Mouse (Mus musculus): ENCODE results near the gene Slc30a7.

Gene Slc30a7

DNA sequence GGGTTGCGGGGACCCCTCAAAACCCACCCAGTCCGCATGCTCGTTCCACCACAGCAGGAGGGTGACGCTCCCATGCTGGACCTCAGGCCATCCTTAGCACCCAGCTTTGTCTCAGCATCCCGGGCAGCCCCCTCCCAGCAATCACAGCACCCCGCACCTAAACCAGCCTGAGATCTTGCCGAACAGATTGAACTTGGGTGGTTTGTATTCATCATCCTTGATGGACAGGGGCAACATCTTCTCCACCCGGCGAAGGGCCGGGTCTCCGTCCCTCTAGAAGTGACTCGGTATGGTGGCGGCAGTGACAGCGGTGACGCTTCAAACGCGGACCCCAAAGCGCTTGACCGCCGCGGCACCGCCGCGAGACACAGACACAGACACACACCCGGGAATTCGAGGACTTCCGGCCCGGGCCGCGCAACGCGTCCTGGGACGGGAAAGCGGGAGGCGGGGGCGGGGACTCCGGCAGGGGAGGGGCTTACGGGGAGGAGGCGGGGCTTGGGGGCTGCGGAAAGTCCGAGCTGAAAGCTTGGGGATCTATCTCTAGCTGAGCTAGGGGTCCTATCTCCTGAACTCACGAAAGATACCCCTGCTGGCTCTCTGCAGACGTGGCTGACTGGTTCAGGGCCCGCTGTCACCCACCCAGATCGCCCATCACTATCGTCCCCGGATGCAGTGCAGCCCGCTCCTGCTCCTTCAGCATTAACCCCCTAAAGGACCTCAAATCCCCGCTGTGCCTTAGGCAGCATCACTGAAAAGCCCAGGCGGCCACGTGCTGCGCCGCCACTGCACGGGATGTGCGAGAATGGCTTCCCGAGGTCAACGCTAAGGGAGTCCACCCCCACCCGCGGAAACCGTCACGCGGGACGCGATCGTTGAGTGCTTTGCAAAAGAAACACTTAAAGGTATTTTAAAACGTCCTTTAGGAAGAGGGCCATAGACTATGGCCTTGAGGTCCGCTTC lies at the start of gene Slc30a7, which contains the start of gene Extl2:
TSS of gene Slc30a7 (minus strand) at position 429 of the 963 bp plus-strand sequence.
TSS of gene Extl2 (plus strand) at position 485 of the 963 bp plus-strand sequence.
- peak; percentile 79 to 80 for DNase-seq

DNA sequence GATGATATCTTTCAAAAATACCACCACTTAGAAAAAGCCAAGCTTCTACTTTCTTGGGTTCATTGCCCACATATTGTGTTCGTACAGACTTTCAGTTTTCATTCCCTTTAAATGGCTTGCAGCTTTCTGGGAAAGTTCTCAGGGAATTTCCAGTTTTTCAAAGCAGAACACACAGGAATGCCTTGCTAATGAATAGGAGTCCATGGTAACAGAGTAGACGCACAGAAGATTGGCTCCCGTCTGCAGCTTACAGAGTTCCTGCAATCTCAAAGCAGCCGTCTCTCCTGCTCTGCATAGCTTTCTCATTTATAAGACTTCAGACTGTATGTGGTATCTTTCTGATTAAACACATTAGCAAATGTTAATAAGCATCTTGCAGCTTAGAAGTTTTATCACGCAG lies 39.8 kb upstream of the Slc30a7 start:
- no peak for DNase-seq

DNA sequence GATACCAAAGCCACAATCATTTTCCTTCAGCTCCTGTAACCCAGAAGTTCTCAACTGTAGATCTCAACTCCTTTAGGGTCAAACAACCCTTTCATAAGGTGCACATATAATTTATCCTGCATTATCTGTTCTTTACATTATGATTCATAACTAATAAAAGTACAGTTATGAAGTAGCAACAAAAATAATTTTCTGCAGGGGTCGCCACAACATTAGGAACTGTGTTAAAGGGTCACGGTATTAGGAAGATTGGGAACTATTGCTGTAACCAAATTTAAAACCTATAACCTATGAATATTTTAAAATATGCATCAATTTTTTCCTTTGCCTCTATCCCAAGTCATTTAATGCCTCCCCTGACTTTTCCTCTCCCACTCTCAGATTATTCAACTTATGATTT lies 38.8 kb upstream of the Slc30a7 start:
- no peak for DNase-seq

DNA sequence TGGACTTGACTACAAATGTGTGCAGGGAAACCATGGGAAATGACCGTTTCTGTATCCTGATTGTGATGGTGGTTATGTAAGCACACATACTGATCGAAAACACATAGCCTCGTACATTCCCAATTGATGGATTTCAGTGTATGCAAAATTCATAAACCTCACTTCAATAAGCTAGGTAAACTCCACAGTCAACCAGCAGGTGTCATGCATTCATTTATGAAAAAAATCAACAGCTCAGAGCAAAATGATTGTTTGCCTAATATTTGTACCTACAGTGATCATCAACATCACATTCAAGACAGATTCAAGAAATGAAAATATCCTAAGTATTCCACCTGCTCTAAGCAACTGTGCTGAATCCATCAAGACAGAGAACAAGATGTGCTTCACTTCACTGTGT lies 33.6 kb upstream of the Slc30a7 start:
- no peak for DNase-seq

DNA sequence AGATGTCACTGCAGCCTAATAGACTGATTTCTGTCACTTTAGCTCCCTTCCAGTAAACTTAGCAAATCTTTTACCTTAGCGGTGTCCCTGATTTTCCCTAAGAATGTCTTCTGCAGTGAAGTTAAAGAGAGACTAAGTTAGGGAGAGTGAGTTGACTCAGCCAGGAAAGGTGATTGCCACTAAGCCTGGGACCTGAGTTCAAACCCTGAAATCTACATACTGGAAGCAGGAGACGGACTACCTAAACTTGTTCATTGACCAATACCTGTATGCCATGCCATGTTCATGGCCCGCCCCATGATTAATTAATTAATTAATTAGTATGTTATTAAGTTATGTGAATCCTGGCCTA lies 26.6 kb upstream of the Slc30a7 start:
- no peak for DNase-seq

DNA sequence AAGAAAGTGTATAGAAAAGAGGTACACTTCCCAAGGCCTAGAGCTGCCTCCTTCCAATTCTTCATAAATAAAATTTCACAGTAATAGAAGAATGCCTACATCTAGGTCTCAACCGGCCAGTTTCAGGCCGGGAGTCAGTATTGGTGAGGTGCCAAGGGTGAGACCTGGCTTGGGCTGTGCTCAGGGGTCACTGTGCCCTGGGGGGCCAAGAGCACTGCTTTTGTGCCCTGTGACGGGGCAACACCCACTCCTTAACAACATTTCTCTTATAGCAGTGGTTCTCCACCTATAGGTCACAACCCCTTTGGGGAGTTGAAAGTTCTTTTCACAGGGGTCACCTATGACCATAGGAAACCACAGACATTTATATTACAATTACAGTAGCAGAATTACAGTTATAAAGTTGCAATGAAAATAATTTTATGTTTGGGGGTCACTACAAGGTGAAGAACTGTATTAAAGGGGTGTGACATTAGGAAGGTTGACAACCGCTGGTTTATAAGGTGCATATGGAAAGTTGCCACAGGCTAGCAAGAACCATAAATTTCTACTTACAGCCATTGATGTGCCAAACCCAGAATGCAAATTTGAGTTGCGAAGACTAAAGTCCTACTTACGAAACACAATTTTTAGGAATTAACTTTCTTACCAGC lies 26.1 kb upstream of the Slc30a7 start:
- DNase-seq: no peak

DNA sequence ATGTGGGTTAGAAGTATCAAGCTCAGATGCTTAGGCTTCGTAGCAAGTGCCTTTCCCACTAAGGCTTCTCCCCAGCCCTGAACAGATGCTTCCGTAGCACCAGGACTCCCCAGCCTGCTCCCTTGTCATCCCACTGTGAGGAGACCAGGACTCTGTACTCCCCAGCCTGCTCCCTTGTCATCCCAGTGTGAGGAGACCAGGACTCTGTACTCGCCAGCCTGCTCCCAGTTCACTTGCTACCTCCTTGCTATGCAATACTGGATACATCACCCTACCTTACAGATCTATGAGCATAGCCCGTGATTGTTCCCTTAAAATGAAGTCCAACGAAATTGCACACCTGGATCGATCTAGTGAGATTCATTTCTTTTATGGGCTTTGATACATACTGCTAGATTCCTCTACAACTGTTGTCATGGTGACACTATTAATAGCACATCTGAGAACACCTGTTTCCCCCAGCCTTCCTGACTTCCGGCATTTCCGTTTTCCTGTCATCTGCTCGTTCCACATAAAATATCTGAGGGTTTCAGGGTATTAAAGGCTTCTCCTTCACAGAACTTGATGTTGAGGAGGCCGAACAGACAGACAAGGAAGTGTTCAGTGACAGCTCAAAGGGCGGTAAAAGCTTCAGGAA lies 23.1 kb upstream of the Slc30a7 start:
- DNase-seq: no peak

DNA sequence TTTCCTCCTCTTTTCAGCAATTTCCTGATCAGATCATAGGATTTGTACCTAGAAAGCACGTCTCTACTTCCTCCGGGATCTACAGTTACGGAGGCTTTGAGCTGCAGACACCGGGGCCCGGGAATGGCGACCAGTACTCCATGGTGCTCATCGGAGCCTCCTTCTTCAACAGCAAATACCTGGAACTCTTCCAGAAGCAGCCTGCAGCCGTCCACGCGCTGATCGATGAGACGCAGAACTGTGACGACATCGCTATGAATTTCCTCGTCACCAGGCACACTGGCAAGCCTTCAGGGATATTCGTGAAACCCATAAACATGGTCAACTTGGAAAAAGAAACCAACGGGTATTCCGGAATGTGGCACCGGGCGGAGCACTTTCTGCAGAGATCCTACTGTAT lies 19.8 kb upstream of the Slc30a7 start:
- no peak for DNase-seq

DNA sequence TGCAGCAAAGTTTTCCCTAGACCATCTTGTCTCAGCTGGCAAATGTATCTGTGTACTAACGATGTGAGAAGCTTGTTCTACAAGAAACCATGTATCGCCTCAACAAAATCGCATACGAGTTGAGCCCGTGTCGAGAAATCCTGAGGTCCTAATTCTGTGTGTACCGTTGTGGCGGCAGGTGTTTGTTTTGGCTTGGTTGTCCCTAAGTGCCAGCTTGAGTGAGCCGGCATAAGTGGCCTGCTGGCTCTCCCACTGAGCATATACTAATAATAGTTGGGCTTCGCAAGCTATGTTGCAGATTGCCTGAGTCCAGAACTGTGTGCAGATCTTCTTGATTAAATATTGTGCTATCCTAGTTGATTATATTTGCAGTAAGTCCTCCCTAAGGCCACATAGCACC lies 18.5 kb upstream of the Slc30a7 start:
- no peak for DNase-seq

DNA sequence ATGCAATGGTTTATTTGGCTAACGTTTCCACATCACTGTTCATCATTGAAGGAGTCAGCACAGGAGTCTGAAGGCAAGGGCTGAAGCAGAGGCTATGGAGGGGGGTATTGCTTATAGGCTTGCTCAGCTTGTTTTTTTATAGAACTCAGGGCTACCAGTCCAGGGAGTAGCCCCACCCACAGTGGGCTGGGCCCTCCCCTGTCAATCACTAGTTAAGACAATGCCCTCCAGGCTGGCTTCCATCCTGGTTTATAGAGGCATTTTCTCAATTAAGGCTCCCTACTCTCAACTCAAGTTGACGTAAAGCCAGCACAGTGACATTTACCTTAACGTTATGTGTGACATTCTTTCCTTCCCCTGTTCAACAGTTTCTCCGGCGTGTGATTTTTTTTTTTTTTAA lies 17.5 kb upstream of the Slc30a7 start:
- DNase-seq: no peak

DNA sequence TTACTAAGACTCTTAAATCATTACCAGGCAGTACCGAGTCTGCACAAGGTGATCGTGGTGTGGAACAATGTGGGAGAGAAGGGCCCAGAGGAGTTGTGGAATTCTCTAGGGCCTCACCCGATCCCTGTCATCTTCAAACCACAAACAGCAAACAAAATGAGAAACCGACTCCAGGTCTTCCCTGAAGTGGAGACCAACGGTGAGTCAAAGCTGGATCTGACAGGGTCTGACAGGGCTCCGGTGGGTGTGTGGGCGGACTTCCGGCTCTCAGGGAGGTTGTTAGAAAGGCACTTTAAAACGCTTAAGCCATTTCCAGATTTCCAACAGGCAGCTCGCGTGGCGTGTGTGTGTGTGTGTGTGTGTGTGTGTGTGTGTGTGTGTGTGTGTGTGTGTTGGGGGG lies 17.0 kb upstream of the Slc30a7 start:
- DNase-seq: no peak

DNA sequence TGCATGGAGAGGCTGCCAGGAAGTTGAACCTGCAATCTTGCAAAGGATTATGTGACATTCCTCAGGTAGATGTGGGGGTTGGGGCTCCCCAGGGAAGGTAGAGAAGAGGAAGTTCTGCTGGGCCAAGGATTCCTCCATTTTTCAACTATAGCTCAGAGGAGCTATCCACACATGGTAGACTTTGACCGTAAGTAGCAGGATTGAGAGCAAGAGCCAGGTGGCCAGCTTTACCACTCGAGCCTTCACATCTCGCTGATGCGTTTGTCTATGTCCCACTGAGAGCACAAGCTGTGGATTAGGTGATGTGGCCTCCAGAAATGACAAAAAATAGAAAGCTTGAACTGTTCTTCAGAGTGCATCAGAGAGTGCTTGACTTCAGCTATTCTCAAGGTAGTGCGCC lies 11.9 kb upstream of the Slc30a7 start:
- DNase-seq: no peak

DNA sequence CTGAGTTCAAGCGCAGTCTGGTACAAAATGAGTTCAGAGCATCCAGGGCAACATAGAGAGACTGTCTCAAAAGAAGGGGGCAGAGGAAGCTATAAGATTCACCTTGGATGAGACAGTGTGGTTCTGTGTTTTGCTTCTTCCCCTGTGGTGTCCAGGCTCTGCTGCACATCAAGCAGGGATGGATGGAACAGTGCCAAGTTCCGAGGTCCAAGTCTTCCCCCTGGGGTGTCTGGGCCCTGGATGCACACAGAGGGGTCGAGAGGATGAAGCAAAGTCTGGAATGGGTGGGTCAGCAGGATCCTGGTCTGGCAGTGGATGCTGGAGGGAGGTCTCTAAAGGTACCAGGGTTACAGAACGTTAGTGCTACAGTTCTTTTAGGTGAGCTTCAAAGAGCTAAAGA lies 11.4 kb upstream of the Slc30a7 start:
- no peak for DNase-seq

DNA sequence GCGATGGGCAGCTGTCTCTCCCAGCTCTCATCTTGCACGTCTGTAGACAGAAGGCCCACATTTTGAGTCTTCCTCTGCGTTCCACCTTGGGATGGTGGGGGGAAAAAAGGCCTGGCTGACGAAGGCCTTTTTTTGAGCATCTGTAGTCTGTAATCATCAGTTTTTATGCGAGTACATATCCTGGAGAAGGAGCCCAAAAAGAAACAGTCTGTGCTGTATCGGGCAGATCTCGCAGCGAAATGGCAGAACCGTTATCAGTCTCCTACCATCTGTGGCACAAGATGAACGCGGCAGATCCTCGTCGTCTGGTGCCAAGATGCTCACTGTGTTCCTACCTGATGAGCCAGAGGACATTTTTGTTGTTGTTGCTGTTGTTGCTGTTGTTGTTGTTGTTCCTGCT lies 8.9 kb upstream of the Slc30a7 start:
- DNase-seq: no peak

DNA sequence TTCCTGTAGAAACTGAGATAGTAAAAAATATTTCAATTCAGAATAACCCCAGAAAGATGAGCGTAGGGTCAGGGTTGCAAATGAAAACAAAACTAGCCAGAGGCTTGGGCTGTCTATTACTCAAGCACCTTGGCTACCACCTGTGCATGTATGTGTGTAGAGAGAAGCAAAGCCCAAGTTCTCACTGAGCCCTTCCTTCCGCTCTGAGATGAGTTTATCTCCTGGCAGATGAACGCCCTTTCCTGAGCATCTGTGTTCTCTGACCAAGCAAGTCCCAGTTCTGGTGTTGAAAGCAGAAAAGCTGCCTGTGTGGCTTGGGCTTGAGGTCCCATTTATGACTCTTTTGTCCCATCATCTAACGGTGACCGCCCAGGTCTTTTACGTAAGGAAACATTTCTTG lies 7.7 kb upstream of the Slc30a7 start:
- DNase-seq: no peak

DNA sequence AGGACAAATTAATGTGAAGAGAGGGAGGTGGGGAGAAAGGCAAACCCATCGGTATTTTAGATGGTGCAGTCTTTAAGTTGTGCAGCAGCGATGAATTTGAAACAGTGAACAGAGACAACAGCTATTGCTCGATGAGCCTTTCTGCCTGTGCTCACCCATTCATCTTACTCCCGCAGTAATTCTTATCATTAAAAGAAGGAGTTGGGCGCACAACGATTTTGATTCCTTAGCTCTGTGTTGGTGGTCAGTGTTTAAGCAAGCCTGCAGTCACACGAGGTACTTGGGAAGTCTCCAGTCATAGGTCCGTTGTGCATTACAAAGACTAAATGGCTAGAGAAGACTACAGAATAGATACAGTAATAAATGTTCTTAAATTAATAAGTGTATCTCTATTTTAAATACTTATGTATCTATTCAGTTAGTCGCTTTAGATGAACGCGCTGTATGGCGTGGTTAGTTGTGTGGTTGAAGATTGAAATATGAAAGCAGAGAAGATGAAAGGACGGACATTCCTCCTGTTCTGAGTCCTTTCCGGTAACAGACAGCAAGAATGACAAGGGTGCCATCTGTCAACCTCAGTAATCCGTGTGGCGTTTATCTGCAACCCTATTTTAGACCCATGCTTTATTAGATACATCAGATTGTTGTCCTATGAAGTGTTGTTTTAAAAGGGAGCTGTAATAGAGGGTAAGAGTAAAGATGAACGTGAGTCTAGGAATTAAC lies 2.6 kb upstream of the Slc30a7 start:
- DNase-seq: no peak

DNA sequence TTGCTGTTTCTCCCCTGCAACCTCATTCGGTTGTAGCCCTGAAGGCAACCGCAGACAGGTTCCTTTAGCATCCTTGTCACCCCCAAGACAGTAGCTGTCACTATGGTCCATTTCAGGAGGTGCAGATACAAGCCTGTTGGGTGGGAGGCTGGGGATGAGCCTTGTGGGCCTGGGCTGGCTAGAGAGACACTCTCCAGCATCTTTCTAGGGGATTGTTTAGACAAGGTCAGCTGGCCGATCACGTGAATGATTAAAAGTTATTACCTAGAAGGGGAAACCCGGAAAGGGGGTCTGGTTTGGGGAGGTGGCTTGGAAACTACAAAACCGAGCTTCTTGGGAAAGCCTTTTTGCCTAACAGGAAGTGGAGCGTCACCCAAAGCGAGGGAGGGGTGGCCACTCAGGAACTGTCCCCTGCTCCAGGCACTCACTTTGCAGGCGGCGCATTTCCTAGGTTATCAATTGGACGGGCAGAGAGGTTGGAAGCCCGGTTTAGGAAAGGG lies 785 bp upstream of the Slc30a7 start:
- peak; percentile 52 to 58 for DNase-seq

DNA sequence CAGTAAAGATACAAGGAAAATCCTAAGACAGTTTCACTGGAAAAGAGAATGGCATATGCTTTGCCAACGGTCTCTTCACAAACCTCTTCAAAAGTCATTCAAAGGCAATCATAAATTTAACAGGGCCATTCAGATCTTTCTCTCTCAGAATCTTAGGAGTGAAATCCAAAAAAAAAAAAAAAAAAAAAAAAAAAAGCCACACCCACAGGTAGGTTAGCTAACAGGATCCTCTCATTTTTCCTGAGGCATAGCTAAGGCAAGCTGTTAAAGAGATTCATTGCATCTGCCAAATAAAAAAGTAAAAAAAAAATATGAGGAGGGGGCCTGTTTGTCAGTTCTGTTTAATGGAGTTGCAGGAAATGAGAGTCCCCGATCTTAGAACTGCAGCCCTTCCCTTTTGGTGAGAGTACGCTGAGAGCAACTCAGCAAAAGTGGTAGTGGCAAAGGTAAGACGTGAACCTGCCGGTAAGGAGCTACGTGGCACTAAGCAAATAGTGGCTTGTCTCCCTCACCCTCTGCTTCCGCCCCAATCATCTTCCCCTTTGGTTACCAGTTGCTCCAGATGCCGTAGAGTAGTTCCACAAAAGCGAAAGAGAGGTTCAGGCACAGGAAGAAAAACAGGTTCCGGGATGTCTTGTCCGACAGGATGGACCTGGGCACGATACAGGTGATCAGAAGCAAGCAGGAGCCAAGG lies 775 bp downstream of the Slc30a7 start:
- DNase-seq: peak; percentile 42 to 43

DNA sequence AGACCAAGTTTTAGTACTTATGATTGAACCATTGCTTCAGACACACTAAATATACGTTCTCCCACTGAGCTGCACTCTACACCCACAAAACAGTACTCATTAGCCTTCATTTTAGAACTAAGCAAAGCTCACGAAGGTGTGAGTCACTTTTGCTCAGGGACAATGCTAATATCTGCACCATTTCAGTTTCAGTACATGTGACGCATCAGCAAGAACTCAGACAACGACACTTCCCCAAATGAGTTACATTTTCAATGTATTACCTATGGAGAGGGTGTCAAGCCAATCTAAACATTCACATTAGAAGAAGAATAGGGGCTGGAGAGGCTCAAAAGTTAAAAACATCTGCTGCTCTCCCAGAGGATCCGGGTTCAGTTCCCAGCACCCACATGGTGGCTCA lies 10.3 kb downstream of the Slc30a7 start:
- DNase-seq: no peak

DNA sequence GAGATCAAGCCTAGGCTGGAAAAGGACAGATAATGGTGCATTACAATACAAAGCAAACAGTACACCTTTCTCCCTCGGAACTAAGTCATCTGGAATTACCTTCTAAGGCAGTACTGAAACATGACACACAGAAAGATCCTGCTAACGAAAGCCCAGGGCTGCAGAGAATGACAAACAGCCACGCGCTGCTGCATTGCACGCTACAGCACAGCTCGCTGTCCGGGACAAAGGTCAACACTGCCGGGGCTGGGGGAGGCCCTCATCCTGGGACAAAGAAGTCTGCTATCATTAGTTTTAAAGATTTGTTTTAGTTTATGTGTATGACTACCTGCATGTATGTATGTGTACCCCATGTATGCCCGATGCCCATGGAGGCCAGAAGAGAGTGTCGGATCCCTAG lies 14.2 kb downstream of the Slc30a7 start:
- no peak for DNase-seq

DNA sequence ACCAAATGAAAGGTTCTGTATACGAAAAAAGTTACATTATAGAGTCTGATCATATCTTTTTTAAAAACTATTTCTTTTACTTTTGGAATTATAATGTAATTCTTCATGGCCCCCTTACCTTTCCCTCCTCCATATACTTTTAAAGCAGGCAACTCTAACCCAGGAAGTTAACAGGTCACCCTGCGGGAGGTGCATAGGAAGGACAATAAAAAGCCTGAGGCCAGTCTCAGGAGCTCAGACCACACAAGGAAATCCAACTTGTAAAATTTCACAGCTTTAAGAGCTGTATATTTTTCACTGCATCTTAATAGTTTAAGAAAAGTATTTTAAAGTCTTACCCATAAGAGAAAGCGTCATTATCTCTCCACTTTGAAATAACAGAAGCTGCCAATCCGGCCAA lies 14.6 kb downstream of the Slc30a7 start:
- no peak for DNase-seq

DNA sequence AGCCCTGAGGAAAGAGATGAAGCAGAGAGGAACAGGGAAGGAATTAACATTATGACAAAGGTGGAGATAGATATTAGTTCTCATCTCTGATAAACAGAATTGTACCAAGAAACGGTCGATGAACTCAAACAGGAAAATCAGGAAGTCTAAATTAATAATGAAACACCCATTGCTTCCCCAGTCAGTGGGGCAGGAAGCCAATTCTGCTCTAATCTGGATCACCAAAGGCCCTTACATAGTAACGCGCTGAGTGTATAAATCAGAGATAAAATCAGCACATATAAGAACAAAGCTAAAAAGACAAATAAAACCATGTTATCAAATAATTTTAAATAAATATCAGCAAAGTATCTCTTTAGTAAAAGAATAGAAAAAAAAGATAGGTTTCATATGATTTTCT lies 15.1 kb downstream of the Slc30a7 start:
- DNase-seq: no peak
